Mouse (Mus musculus) heart, postnatal 36 days (tissue): ENCODE measurements around the gene Cyp19a1. TPM values are rescaled to one million over a fixed set of nuclear protein-coding genes. Genes with fewer than 3 reads are reported as not detected.

Source experiments
- DNase-seq, 2 experiments: peaks; one replicate each; pipeline ENCODE4 v3.0.0; 2021 to 2022
- intact Hi-C: fragments of 180-260 bp; cut with DNase I; formaldehyde crosslinking; loops from one replicate; pipeline ENCODE4 v1.15.1; 2025
- total RNA-seq, 2 experiments: library from RNA; stranded (reverse); gene quantifications; 2 replicates each; pipeline ENCODE4 v1.2.3; 2021

Gene Cyp19a1
- total RNA-seq, 2 experiments from 2014 or later, result not detected

DNA sequence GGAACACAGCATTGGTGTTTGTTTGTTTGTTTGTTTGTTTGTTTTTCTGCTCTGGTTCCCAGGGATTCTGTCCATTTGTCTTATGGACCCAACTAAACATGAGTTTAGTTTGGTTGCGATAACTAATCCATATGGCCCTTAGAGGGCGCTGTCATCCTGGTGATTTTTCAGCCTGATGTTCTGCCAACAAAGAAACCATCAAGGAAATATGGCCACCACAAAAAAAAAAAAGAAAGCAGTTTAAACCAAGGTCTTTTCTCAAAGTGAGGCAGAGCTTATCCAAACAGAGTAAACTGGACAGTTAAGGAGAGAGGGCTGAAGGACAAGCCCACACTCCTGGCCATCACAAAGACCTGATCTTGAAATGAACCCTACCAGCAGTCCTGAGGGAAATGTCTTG is 86.6 kb downstream of the Cyp19a1 start:
- peak; percentile 7 to 38 for DNase-seq
- intact Hi-C loops, result loop anchor here (1.0 to 10.0 kb wide), 3 partner anchors 142 to 363 kb away; no protein-coding TSS in a partner anchor

DNA sequence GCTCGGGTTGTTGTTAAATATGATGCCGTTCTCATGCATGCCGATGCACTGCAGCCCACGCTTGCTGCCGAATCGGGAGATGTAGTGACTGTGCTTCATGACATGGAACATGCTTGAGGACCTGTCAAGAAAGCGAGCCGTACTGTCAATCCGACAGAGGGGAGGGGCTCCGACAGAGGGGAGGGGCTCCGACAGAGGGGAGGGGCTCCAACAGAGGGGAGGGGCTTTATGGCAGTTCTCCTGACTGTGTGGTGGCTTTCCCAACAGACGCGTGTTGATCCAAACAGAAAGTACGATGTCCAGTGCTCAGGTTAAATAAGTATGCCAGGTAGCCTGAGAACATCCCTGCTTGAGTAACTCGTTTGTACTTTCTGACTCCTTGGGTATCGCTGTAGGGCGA is 87.7 kb downstream of the Cyp19a1 start:
- DNase-seq, result no peak
- intact Hi-C loops, result loop anchor here (5.0 to 10.0 kb wide), 2 partner anchors 157 to 365 kb away; no protein-coding TSS in a partner anchor

DNA sequence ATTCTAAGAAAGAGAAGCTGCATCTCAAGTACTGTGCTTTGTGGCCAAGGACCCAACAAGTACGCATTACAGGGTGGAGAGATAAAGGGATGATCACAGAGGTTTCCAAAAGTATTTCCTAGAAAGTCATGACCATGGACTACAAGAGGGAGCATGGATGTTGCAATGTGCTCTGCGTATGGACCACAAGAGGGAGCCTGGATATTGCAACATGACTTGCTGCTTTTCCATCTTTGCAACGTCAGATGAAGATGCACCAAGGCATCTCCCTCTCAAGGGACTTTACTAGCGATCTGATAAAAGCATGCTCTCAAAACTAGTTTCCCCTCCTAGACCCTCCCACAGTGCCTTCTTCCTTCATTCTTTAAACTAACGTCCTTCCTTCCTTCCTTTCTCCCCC is 98.4 kb downstream of the Cyp19a1 start:
- DNase-seq, result no peak
- intact Hi-C loops, result no loop called here

DNA sequence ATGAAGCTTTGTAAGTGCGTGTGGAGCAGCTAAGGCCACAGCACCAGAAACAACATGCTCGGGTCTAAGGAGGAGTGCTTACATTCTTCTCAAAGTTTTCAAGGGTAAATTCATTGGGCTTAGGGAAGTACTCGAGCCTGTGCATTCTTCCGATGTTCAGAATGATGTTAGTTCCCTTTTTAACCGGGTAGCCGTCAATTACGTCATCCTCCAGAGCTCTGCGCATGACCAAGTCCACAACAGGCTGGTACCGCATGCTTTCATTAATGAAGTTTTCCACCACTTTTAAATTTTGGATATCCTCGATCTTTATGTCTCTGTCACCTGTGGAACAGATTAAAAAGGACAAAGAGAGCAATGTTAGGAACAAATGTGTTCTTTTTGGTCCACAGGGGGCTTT is 99.5 kb downstream of the Cyp19a1 start:
- intact Hi-C loops, result no loop called here
- no peak for DNase-seq

DNA sequence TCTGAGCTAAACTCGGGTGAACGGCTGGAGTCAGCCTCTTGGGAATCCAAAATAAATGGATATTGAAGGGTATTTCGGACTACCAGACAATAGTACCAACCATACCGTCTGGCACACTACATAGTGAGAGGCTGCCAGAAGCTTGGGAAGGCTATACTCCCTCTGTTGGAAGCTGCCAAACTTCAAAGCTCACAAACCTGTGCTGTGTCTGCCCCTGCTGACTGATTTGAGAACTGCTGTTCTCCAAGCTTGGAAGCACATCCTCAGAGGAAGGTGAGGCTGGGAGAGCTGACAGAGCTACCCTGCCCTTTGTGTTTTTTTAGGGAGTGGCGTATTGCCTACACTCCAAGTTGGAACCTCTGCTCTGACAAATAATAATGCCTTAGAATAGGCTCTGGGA is 104.8 kb downstream of the Cyp19a1 start:
- DNase-seq, result no peak
- intact Hi-C loops, result no loop called here

DNA sequence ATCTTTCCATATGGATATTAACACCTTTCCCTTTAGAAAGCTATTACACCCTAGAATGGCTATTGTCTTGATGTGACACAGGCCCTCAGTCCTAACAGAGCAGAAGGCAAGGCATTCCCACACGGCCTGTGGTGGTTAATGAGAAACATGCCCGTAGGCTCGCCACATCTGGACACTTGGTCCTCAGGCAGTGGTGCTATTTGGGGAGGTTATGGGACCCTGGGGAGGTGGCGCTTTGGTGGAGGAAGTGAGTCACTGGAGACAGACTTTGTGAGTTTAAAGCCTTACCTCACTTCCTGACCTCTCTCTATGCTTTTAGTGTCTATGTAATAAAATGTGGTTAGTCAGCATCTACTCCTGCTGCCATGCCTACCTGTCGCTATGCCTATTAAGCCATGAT is 114.2 kb downstream of the Cyp19a1 start:
- no peak for DNase-seq
- intact Hi-C loops, result no loop called here

DNA sequence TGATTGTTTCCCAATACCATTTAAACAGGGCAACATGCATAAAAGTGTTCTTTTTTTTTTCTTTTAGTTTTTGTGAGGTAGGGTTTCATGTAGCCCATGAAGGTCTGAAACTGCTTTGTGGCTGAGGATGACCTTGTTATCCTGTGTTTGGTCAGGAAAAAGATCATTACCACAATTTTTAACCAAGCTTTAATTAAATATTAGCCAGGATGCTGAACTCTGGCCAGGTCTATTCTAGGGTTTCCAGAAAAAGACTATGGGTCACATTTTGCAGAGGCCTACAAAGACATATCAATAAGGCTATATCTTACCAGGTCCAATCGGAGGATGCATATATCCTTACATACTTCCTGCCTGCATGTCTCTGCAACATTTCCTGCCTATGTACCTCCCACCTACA is 128.7 kb downstream of the Cyp19a1 start:
- no peak for DNase-seq
- intact Hi-C loops, result no loop called here

Other genes starting within 250 kb of the Cyp19a1 start
- gene Tnfaip8l3, start 199.7 kb downstream of the Cyp19a1 start, total RNA-seq, result under 1 TPM; 0.19 to 0.33 TPM
- gene Gldn, start 18.4 kb upstream of the Cyp19a1 start, total RNA-seq, result under 1 TPM in 1 of 2 experiments, not detected in 1; 0.11 TPM
- gene Dmxl2, start 233.5 kb upstream of the Cyp19a1 start, total RNA-seq, result 10 to 100 TPM; 22.3 to 25.6 TPM